Mouse (Mus musculus): ENCODE measurements at regions not wholly inside any gene's neighbourhood (a gene's known extent, or its start where the extent isn't known, plus 50 kb on each side); places are given as distances from the start of the nearest gene placed in this dataset.
A peak's percentile ranks its signal among the peaks of the same experiment; 100 is the strongest.

DNA sequence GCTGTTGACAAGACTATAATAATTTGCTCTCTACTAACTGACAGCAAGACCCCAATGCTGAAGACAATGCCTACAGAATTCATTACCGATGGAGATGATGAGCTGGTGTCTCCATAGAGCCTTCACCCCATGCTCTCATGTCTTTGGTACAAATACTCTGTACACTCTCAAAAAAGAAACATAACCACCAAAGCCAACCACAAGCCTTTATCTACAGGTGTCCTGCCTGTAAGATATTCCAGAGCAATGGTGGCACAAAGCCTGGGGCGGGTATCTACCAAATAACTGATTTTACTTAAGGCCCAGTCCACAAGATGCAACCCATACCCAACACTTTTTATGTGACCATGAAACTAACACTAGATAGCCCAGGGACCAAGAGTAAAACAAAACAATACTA lies 273.1 kb downstream of the Rpl36a-ps1 start:
- H3K9me3 ChIP-seq, result no peaks in the 10 kb centered on the region
- H3K9ac ChIP-seq (replicated peaks), result no peak overlapping the region
- H3K27ac ChIP-seq (replicated peaks), result no peak overlapping the region
- 94% methylated on average over 2 of the region's 2 CpGs for WGBS
- no peaks in the 10 kb centered on the region for H3K4me1 ChIP-seq
- no peaks in the 10 kb centered on the region for H3K36me3 ChIP-seq
- no peak for ATAC-seq (replicated peaks)
- H3K4me2 ChIP-seq (replicated peaks), result no peak overlapping the region
- no peak overlapping the region for H3K4me3 ChIP-seq
- H3K27me3 ChIP-seq, result no peaks in the 10 kb centered on the region

DNA sequence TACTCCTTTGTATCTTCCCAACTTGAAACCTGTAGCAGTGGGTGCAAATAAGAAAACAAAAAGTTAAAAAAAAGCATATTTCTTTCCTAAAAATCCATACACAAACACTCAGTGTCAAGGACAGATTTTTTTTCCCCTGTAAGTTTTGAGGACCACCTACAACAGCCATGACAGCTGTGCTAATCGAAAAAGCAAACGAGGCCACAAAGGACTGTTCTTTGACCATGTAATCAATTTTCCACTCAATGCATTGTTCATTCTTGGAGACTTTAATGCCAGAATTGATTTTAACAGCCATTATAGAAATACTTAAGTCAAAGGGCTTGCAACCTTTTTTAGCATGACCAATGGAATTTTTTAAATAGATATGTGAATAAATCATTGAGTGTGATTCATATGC lies 286.1 kb downstream of the Rpl36a-ps1 start:
- ATAC-seq (replicated peaks), result no peak
- WGBS, result 51% methylated on average over 2 of the region's 2 CpGs
- H3K9ac ChIP-seq (replicated peaks), result no peak overlapping the region
- no peaks in the 10 kb centered on the region for H3K27me3 ChIP-seq
- no peaks in the 10 kb centered on the region for H3K9me3 ChIP-seq
- no peak overlapping the region for H3K4me3 ChIP-seq
- no peaks in the 10 kb centered on the region for H3K4me1 ChIP-seq
- H3K36me3 ChIP-seq, result no peaks in the 10 kb centered on the region
- no peak overlapping the region for H3K27ac ChIP-seq (replicated peaks)
- no peak overlapping the region for H3K4me2 ChIP-seq (replicated peaks)

DNA sequence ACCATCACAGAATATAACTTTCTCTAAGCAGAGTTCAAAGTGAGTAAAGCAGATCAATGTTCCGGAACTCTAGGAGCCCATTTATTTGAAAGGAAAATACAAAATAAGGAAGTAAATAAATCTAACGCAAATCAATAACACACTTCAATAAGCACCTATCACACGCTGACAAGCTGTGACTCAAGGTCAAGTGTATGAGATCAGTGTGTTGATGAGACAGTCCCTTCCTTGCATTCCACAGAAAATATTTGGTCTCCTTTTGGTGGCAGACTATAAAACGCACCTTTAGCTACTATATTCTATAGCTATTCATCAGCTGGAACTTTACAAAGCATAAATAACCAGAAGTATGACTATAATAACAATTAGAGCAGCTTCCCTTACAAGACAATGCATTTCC lies 286.5 kb downstream of the Rpl36a-ps1 start:
- no peaks in the 10 kb centered on the region for H3K4me1 ChIP-seq
- ATAC-seq (replicated peaks), result no peak
- no peak overlapping the region for H3K9ac ChIP-seq (replicated peaks)
- no peak overlapping the region for H3K4me3 ChIP-seq
- WGBS, result 89% methylated on average over 4 of the region's 4 CpGs
- no peaks in the 10 kb centered on the region for H3K27me3 ChIP-seq
- no peaks in the 10 kb centered on the region for H3K36me3 ChIP-seq
- no peak overlapping the region for H3K27ac ChIP-seq (replicated peaks)
- H3K4me2 ChIP-seq (replicated peaks), result no peak overlapping the region
- no peaks in the 10 kb centered on the region for H3K9me3 ChIP-seq

DNA sequence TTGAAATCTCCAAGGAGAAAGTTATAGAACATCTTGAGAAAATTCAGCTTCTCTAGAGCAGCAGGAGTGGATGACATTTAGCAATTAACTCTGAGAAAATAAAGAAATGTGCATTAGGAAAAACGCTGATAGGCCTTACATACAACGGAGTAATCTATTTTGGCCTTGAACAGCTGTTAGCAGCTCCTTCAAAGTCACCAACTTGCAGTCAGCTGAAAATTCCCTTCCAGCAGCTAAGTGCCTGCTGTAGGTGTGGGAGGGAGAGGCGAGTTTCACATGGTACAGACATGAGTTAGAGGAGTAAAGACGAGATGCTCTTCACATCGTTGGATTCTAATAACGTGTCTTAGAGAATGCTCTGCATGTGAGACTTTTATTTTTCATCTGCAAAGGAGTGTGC lies 290.8 kb downstream of the Rpl36a-ps1 start:
- ATAC-seq (replicated peaks), result no peak
- 89% methylated on average over 6 of the region's 6 CpGs for WGBS

DNA sequence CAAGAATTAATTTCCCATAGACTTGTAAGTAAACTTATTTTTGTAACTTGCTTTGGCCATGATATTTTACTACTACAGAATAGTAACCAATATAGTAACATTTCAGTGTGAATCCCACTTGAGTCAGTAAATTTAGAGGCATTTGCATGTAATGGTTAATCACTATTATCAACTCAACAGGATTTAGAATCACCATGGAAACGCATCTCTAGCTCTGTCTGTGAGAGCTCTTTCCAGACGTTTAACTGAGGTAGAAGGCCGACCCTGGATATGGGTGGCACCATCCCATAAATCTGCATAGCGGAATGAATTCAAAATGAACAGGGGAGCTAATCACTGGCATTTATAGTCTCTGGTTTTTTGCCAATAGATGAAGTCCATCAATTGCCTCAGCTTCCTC lies 337.6 kb downstream of the Rpl36a-ps1 start:
- no peaks in the 10 kb centered on the region for H3K4me1 ChIP-seq
- WGBS, result 53% methylated on average over 4 of the region's 4 CpGs
- H3K4me2 ChIP-seq (replicated peaks), result no peak overlapping the region
- H3K27ac ChIP-seq (replicated peaks), result no peak overlapping the region
- H3K27me3 ChIP-seq, result no peaks in the 10 kb centered on the region
- ATAC-seq (replicated peaks), result peak; percentile 58; the same call in 1 of the 2 replicates
- no peak overlapping the region for H3K4me3 ChIP-seq
- no peak overlapping the region for H3K9ac ChIP-seq (replicated peaks)
- H3K9me3 ChIP-seq, result no peaks in the 10 kb centered on the region
- H3K36me3 ChIP-seq, result no peaks in the 10 kb centered on the region

More for the DNA sequence above, 290.8 kb downstream of the Rpl36a-ps1 start:
- no peaks in the 10 kb centered on the region for H3K27me3 ChIP-seq
- no peak overlapping the region for H3K27ac ChIP-seq (replicated peaks)
- H3K36me3 ChIP-seq, result no peaks in the 10 kb centered on the region
- no peaks in the 10 kb centered on the region for H3K9me3 ChIP-seq
- H3K4me2 ChIP-seq (replicated peaks), result no peak overlapping the region
- no peaks in the 10 kb centered on the region for H3K4me1 ChIP-seq
- no peak overlapping the region for H3K9ac ChIP-seq (replicated peaks)
- no peak overlapping the region for H3K4me3 ChIP-seq

DNA sequence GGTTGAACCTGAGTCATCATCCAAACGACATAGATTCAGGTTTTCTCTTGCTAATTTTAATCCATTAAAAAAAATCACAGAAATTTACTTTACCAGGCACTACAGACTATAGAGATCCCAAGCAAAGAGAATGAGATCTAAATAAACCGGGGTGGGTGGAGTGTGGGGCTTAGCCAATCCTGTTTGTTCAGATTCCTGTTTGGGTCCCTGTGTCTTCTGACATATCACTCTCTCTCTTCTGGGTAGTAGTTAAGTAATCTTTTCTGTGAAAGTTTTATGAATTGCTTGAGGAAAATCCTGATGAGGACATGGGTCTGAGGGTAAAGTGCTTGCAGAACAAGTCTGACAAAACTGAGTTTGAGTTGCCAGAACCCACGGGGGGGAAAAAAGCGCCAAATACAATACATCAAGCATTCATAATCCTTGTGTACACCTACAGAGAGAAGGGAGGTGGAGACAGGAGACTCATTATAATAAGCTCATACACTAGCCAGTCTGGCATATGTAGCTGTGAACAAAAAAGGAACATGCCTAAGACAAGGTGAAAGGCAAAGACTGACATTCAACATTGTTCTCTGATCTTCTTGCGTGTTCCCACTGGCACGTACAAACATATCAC lies 339.8 kb downstream of the Rpl36a-ps1 start:
- H3K36me3 ChIP-seq, result no peaks in the 10 kb centered on the region
- no peaks in the 10 kb centered on the region for H3K9me3 ChIP-seq
- WGBS, result 79% methylated on average over 6 of the region's 6 CpGs
- H3K4me1 ChIP-seq, result no peaks in the 10 kb centered on the region
- ATAC-seq (replicated peaks), result no peak
- no peak overlapping the region for H3K4me2 ChIP-seq (replicated peaks)
- H3K27ac ChIP-seq (replicated peaks), result no peak overlapping the region
- no peaks in the 10 kb centered on the region for H3K27me3 ChIP-seq
- H3K9ac ChIP-seq (replicated peaks), result no peak overlapping the region
- no peak overlapping the region for H3K4me3 ChIP-seq

DNA sequence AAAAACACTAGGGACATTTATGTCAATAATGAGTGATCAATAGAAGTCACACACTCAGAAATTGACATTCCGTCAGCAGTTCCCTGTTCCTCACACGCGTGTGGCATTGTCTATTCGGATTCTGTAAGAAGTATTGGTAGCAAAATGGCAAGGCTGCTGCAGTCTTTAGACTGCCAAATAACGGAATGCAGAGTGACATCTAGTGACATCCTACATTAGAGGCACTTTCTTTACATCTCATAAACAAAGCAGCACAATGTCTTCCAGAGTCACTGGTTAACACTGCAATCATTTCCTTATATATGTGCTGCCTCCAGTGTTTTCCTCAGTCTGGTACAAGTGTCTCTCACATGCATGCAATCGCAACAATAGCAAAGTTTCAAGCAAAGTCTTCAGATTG lies 342.9 kb downstream of the Rpl36a-ps1 start:
- 74% methylated on average over 6 of the region's 6 CpGs for WGBS
- Histone ChIP-seq H3K4me1 (no peaks in the 10 kb centered on the region), H3K27me3 (no peaks in the 10 kb centered on the region), H3K9ac (replicated peaks) (no peak overlapping the region), H3K27ac (replicated peaks) (no peak overlapping the region), H3K9me3 (no peaks in the 10 kb centered on the region), H3K4me3 (no peak overlapping the region), H3K4me2 (replicated peaks) (no peak overlapping the region), H3K36me3 (no peaks in the 10 kb centered on the region)
- no peak for ATAC-seq (replicated peaks)

DNA sequence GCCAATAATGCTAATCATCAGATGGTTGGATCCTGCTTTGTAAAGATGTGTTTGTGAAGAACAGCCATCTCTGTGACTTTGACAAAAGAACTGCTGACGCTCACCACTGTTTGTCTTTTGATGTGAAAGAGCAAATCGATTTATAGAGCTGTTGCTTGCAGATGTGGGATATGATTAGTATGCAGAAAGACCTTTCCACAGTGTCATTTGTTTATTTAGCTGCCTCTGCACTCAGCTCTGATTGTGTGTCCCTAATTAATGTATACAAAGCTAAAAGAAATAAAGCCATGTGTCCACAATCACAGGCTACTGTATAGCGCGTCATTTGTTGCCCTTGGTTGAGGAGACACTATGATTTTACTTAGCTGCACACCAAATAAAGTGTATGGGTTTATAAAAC lies 343.6 kb downstream of the Rpl36a-ps1 start:
- Histone ChIP-seq H3K27ac (replicated peaks) (no peak overlapping the region), H3K4me3 (no peak overlapping the region), H3K4me1 (no peaks in the 10 kb centered on the region), H3K36me3 (no peaks in the 10 kb centered on the region), H3K9ac (replicated peaks) (no peak overlapping the region), H3K27me3 (no peaks in the 10 kb centered on the region), H3K9me3 (no peaks in the 10 kb centered on the region), H3K4me2 (replicated peaks) (no peak overlapping the region)
- WGBS, result 43% methylated on average over 4 of the region's 4 CpGs
- 0 out of 2 replicates have a peak, but pooled peaks have one; percentile 35 for ATAC-seq (replicated peaks)

DNA sequence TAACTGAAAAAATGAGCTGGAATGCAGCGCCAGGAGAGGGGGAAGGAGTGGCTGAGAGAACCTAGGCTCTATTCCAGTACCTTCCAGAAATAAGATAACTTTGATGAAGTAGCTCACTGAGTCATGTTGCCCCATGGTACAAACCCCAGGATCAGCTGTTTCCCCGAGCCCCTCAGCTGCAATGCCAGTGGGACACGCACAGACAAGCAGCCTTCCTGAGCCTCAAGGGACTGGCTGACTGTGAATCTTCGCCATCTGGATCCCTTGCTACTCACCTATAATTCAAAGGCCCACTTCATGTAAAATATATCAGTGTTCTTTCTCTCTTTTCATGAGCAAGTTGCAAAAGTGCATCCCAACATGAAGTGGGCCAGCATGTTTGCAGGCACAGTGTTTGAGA lies 346.5 kb downstream of the Rpl36a-ps1 start:
- WGBS, result 85% methylated on average over 4 of the region's 4 CpGs
- H3K9ac ChIP-seq (replicated peaks), result no peak overlapping the region
- no peak overlapping the region for H3K27ac ChIP-seq (replicated peaks)
- no peak overlapping the region for H3K4me3 ChIP-seq
- ATAC-seq (replicated peaks), result no peak
- no peaks in the 10 kb centered on the region for H3K4me1 ChIP-seq
- H3K9me3 ChIP-seq, result no peaks in the 10 kb centered on the region
- H3K36me3 ChIP-seq, result no peaks in the 10 kb centered on the region
- no peak overlapping the region for H3K4me2 ChIP-seq (replicated peaks)
- H3K27me3 ChIP-seq, result no peaks in the 10 kb centered on the region

DNA sequence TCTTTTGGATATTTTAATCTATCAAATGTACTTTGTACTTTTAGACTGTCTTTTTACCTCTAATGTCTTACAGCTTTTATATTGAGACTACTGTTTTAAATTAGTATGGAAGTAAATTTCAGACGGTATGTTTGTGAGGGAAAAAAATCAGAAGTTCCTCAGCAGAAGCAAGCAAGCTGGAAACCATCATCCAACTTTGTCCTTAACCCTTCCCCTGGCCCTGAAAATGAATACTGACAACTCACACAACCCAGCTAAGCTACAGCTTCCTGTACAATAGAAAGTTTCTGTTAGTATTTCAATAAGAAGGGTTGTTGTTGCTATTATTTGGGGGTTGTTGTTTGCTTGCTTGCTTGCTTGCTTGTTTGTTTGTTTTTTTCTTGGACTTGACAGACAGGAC lies 350.4 kb downstream of the Rpl36a-ps1 start:
- H3K4me2 ChIP-seq (replicated peaks), result no peak overlapping the region
- H3K4me1 ChIP-seq, result no peaks in the 10 kb centered on the region
- H3K4me3 ChIP-seq, result no peak overlapping the region
- no peak overlapping the region for H3K9ac ChIP-seq (replicated peaks)
- ATAC-seq (replicated peaks), result no peak
- H3K27me3 ChIP-seq, result no peaks in the 10 kb centered on the region
- H3K9me3 ChIP-seq, result no peaks in the 10 kb centered on the region
- WGBS, result 79% methylated on average over 1 of the region's 1 CpGs
- H3K27ac ChIP-seq (replicated peaks), result no peak overlapping the region
- no peaks in the 10 kb centered on the region for H3K36me3 ChIP-seq

DNA sequence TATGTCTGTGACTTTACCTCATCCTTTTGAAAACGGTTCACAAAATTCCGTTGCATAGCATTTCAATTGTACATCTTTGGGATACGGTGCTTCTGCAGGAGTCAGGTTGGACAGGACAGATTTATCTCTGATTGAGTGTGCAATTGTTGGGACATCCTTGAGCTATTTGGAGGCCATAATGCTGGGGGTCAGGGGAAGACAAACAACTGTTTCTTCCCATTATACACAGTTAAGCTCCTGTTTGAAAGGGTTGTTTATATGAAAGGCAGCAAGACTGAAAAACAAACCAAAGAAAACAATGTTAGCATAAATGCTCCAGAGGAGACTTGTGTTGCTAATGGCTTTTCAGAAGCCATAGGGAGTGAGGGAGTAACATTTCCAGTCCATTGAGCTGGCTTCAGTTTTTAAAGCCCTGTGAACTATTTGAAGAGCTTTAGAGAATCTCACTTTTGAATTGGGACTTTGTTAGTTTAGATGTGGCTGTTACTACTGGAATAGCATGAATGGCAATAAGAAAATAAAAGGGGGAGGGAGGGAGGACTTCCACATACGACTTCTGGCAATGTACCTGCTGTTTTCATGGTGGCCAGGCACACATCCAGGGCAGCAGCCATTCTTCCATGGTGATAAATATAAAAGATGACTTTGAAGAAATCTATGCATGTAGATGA lies 351.3 kb downstream of the Rpl36a-ps1 start:
- Histone ChIP-seq H3K27ac (replicated peaks) (no peak overlapping the region), H3K27me3 (no peaks in the 10 kb centered on the region), H3K9me3 (no peaks in the 10 kb centered on the region), H3K36me3 (no peaks in the 10 kb centered on the region), H3K4me1 (no peaks in the 10 kb centered on the region), H3K9ac (replicated peaks) (no peak overlapping the region), H3K4me3 (no peak overlapping the region), H3K4me2 (replicated peaks) (no peak overlapping the region)
- ATAC-seq (replicated peaks), result no peak
- 53% methylated on average over 4 of the region's 4 CpGs for WGBS

DNA sequence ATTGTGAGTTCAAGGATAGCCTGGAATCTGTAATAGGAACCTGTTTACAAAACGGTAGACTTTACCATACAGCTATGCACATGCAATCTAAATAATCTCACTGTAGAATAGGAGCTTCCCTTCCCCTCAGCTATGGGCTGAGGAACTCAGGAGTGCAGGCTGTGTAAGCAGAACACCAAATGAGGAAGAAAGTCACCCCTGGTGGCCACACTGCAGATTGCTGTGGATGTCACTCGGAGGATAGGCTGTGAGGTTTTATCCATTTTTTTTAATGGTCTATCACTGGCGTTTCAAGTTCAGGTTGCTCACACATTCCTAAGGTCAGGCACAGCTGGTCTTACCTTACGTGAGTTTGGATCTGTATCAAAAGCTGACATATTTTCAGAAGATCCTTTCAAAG lies 365.1 kb downstream of the Rpl36a-ps1 start:
- Histone ChIP-seq H3K36me3 (no peaks in the 10 kb centered on the region), H3K4me3 (no peak overlapping the region), H3K4me2 (replicated peaks) (no peak overlapping the region), H3K9ac (replicated peaks) (no peak overlapping the region), H3K9me3 (no peaks in the 10 kb centered on the region), H3K4me1 (no peaks in the 10 kb centered on the region), H3K27ac (replicated peaks) (no peak overlapping the region), H3K27me3 (no peaks in the 10 kb centered on the region)
- no peak for ATAC-seq (replicated peaks)
- 76% methylated on average over 4 of the region's 4 CpGs for WGBS

DNA sequence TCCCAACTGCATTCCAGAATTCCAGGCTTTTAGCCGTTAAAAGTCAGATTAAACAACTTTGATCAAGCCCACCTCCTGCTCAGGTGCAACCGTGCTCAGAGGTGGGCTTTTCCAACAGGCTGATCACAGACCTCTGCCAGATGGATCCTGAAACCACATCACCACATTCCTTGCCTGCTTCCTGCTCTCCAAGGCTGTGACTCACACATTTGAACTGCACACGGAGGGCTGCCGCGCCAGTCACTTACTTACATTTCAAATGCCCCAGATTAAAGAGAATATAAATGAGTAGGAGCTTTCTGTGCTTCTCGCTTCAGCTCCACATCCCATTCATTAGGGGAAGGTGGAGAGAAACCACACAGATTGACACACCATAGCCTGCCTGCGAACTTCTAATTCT lies 367.6 kb downstream of the Rpl36a-ps1 start:
- no peak for ATAC-seq (replicated peaks)
- WGBS, result 58% methylated on average over 7 of the region's 7 CpGs
- H3K36me3 ChIP-seq, result no peaks in the 10 kb centered on the region
- no peak overlapping the region for H3K4me3 ChIP-seq
- no peaks in the 10 kb centered on the region for H3K9me3 ChIP-seq
- H3K9ac ChIP-seq (replicated peaks), result no peak overlapping the region
- no peaks in the 10 kb centered on the region for H3K27me3 ChIP-seq
- H3K4me2 ChIP-seq (replicated peaks), result no peak overlapping the region
- H3K27ac ChIP-seq (replicated peaks), result no peak overlapping the region
- H3K4me1 ChIP-seq, result no peaks in the 10 kb centered on the region
